Mouse (Mus musculus): Measurements from ENCODE around the gene Uso1.

DNA sequence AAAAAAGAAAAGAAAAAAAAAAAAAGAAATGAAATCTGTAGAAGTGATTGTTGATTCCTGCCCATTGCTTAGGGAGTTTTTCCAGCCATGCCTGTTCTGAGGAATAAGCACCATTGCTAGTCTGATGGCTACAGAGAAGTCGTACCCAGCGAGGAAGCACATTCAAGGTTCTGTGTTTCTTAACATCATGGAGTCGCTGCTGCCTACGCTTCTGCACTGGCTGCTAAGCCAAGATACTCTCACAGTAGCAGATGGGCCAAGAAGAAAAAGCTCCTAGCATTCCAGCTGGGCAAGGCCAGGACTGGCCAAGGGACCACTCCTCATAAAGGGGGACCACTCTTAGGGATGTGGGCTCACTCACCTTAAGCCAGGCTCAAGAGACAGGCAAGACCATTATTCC lies 40.0 kb upstream of the Uso1 start:
- TF ChIP-seq CTCF (conservative IDR thresholded peaks at IDR 0.05; ENCODE audit: insufficient read depth, insufficient read length, low read depth, low read length) (no peak), POLR2A (IDR thresholded peaks at IDR 0.05; ENCODE audit: low read depth, low read length) (no peak)
